Mouse (Mus musculus) left cerebral cortex, postnatal 4 days (tissue): ENCODE data around the gene Epb41l1. TPM values are rescaled to one million over a fixed set of nuclear protein-coding genes. Genes with fewer than 3 reads are reported as not detected.

Source experiments
- DNase-seq: peaks from one replicate; pipeline ENCODE4 v3.0.0-alpha.2; 2022
- intact Hi-C: fragments of 180-260 bp; cut with DNase I; formaldehyde crosslinking; loops from one replicate; pipeline ENCODE4 v1.15.1; 2025
- total RNA-seq, 2 experiments: library from RNA; stranded (reverse); gene quantifications; 2 replicates each; pipeline ENCODE4 v1.2.3; 2021

Epb41l1 gene
- total RNA-seq, 2 experiments from 2014 or later, result 229 to 236 TPM

GRCm38 (mm10) chr2:156423672-156424071 is 3.0 kb downstream of the Epb41l1 start:
- intact Hi-C loops, result no loop called here

GRCm38 (mm10) chr2:156425618-156426017 is 4.9 kb downstream of the Epb41l1 start:
- DNase-seq, result no peak
- intact Hi-C loops, result no loop called here

More at GRCm38 (mm10) chr2:156423672-156424071, 3.0 kb downstream of the Epb41l1 start:
- no peak for DNase-seq

GRCm38 (mm10) chr2:156426151-156426550 is 5.4 kb downstream of the Epb41l1 start:
- no peak for DNase-seq
- intact Hi-C loops, result no loop called here

GRCm38 (mm10) chr2:156429836-156430235 is 9.1 kb downstream of the Epb41l1 start:
- DNase-seq, result peak; percentile 41
- intact Hi-C loops, result no loop called here

- no peak for DNase-seq
- intact Hi-C loops, result no loop called here
These were observed 9.6 kb downstream of the Epb41l1 start for GRCm38 (mm10) chr2:156430326-156430725.

- DNase-seq, result no peak
- intact Hi-C loops, result no loop called here
These were observed 10.7 kb downstream of the Epb41l1 start for GRCm38 (mm10) chr2:156431409-156431808.

GRCm38 (mm10) chr2:156432086-156432485 is 11.4 kb downstream of the Epb41l1 start:
- intact Hi-C loops, result no loop called here
- DNase-seq, result no peak

GRCm38 (mm10) chr2:156432874-156433868 is 12.5 kb downstream of the Epb41l1 start:
- intact Hi-C loops, result no loop called here
- DNase-seq, result peak; percentile 35

GRCm38 (mm10) chr2:156437637-156438036 is 16.9 kb downstream of the Epb41l1 start:
- intact Hi-C loops, result no loop called here
- DNase-seq, result no peak

GRCm38 (mm10) chr2:156439666-156440462 is 19.2 kb downstream of the Epb41l1 start:
- intact Hi-C loops, result no loop called here
- DNase-seq, result peak; percentile 24

GRCm38 (mm10) chr2:156441909-156442308 is 21.2 kb downstream of the Epb41l1 start:
- intact Hi-C loops, result no loop called here
- no peak for DNase-seq

- no peak for DNase-seq
- intact Hi-C loops, result no loop called here
These were observed 22.6 kb downstream of the Epb41l1 start for GRCm38 (mm10) chr2:156443323-156443722.

- DNase-seq, result no peak
- intact Hi-C loops, result no loop called here
These were observed 25.9 kb downstream of the Epb41l1 start for GRCm38 (mm10) chr2:156446489-156447035.

- intact Hi-C loops, result no loop called here
- no peak for DNase-seq
These were observed 26.9 kb downstream of the Epb41l1 start for GRCm38 (mm10) chr2:156447413-156448295.

GRCm38 (mm10) chr2:156451225-156452148 is 30.8 kb downstream of the Epb41l1 start:
- intact Hi-C loops, result no loop called here
- no peak for DNase-seq

- DNase-seq, result no peak
- intact Hi-C loops, result no loop called here
These were observed 31.4 kb downstream of the Epb41l1 start for GRCm38 (mm10) chr2:156452149-156452536.

GRCm38 (mm10) chr2:156453822-156454221 is 33.1 kb downstream of the Epb41l1 start:
- intact Hi-C loops, result no loop called here
- DNase-seq, result no peak

GRCm38 (mm10) chr2:156455508-156456108 is 34.9 kb downstream of the Epb41l1 start:
- intact Hi-C loops, result no loop called here
- DNase-seq, result no peak
